Mouse (Mus musculus): ENCODE measurements at regions not wholly inside any gene's neighbourhood (a gene's known extent, or its start where the extent isn't known, plus 50 kb on each side); places are given as distances from the start of the nearest gene placed in this dataset.

GRCm38 (mm10) chr8:127829659-127830058 lies 528.7 kb upstream of the Nrp1 start:
- no peak for DNase-seq (ENCODE audit: low read depth, low spot score)
- H3K4me3 ChIP-seq (ENCODE audit: control insufficient read depth in 1 of 2, insufficient read depth in 1 of 2, low read depth in 2 of 2, low read length in 2 of 2): no peak overlapping the region
- no peaks in the 10 kb centered on the region for H3K4me1 ChIP-seq (ENCODE audit: control insufficient read depth in 1 of 2, insufficient read depth in 2 of 2, low read length in 2 of 2)
- H3K9me3 ChIP-seq (replicated peaks; ENCODE audit: insufficient read depth, low read length): no peaks in the 10 kb centered on the region
- H3K9ac ChIP-seq (ENCODE audit: control insufficient read depth, low read depth, low read length, poor library complexity, severe bottlenecking): no peak overlapping the region
- no peak overlapping the region for H3K27ac ChIP-seq (ENCODE audit: control insufficient read depth, low read depth, low read length)
- TF ChIP-seq MYC (IDR thresholded peaks at IDR 0.05; ENCODE audit: low read depth, low read length): no peak
- TF ChIP-seq ZC3H11A (IDR thresholded peaks at IDR 0.05; ENCODE audit: low read depth, low read length): no peak
- no peak for TF ChIP-seq MAX (IDR thresholded peaks at IDR 0.05; ENCODE audit: low read length)
- no peak for TF ChIP-seq GABPA (IDR thresholded peaks at IDR 0.05; ENCODE audit: low read depth, low read length)
- no peak for TF ChIP-seq ETS1 (IDR thresholded peaks at IDR 0.05; ENCODE audit: low read depth, low read length)
- no peak for TF ChIP-seq MYB (IDR thresholded peaks at IDR 0.05; ENCODE audit: low read depth, low read length)
- no peak for TF ChIP-seq USF2 (IDR thresholded peaks at IDR 0.05; ENCODE audit: borderline replicate concordance in 1 of 2, insufficient read depth in 1 of 2, low read depth in 1 of 2, low read length in 2 of 2)
- TF ChIP-seq POLR2AphosphoS2 (IDR thresholded peaks at IDR 0.05; ENCODE audit: low read length): no peak
- no peak for TF ChIP-seq CHD1 (IDR thresholded peaks at IDR 0.05; ENCODE audit: low read depth, low read length)
- TF ChIP-seq RAD21 (IDR thresholded peaks at IDR 0.05; ENCODE audit: low read depth, low read length): no peak
- TF ChIP-seq ZMIZ1 (IDR thresholded peaks at IDR 0.05; ENCODE audit: low read depth, low read length): no peak
- no peak for TF ChIP-seq ZNF384 (IDR thresholded peaks at IDR 0.05; ENCODE audit: low read depth, low read length)
- TF ChIP-seq TBP (IDR thresholded peaks at IDR 0.05; ENCODE audit: low read depth, low read length): no peak
- TF ChIP-seq POLR2A (IDR thresholded peaks at IDR 0.05; ENCODE audit: control insufficient read depth in 1 of 2, insufficient read depth in 1 of 2, low read depth in 1 of 2, low read length in 2 of 2, poor library complexity in 1 of 2): no peak
- no peak for TF ChIP-seq SMC3 (IDR thresholded peaks at IDR 0.05; ENCODE audit: low read depth, low read length)
- no peak for TF ChIP-seq JUND (IDR thresholded peaks at IDR 0.05; ENCODE audit: low read depth, low read length)
- TF ChIP-seq GATA1 (IDR thresholded peaks at IDR 0.05; ENCODE audit: low read depth, low read length): no peak
- TF ChIP-seq TAL1 (IDR thresholded peaks at IDR 0.05; ENCODE audit: low read length): no peak
- H3K27me3 ChIP-seq (ENCODE audit: control insufficient read depth in 1 of 2, insufficient read depth in 2 of 2, low read length in 2 of 2): no peaks in the 10 kb centered on the region
- no peaks in the 10 kb centered on the region for H3K79me2 ChIP-seq (ENCODE audit: control insufficient read depth, insufficient read depth, low read length, poor library complexity)
- no peaks in the 10 kb centered on the region for H3K36me3 ChIP-seq (ENCODE audit: control insufficient read depth in 1 of 2, insufficient read depth in 2 of 2, low read length in 2 of 2)

- no peaks in the 10 kb centered on the region for H3K4me1 ChIP-seq (ENCODE audit: control insufficient read depth in 1 of 2, insufficient read depth in 2 of 2, low read length in 2 of 2)
- TF ChIP-seq ZMIZ1 (IDR thresholded peaks at IDR 0.05; ENCODE audit: low read depth, low read length): no peak
Observed at GRCm38 (mm10) chr8:127834006-127834405, 524.4 kb upstream of the Nrp1 start.

More at GRCm38 (mm10) chr8:127834006-127834405, 524.4 kb upstream of the Nrp1 start:
- H3K27me3 ChIP-seq (ENCODE audit: control insufficient read depth in 1 of 2, insufficient read depth in 2 of 2, low read length in 2 of 2): no peaks in the 10 kb centered on the region
- no peaks in the 10 kb centered on the region for H3K79me2 ChIP-seq (ENCODE audit: control insufficient read depth, insufficient read depth, low read length, poor library complexity)
- no peak for DNase-seq (ENCODE audit: low read depth, low spot score)
- no peak overlapping the region for H3K9ac ChIP-seq (ENCODE audit: control insufficient read depth, low read depth, low read length, poor library complexity, severe bottlenecking)
- no peak overlapping the region for H3K4me3 ChIP-seq (ENCODE audit: control insufficient read depth in 1 of 2, insufficient read depth in 1 of 2, low read depth in 2 of 2, low read length in 2 of 2)
- H3K36me3 ChIP-seq (ENCODE audit: control insufficient read depth in 1 of 2, insufficient read depth in 2 of 2, low read length in 2 of 2): no peaks in the 10 kb centered on the region
- no peaks in the 10 kb centered on the region for H3K9me3 ChIP-seq (replicated peaks; ENCODE audit: insufficient read depth, low read length)
- no peak overlapping the region for H3K27ac ChIP-seq (ENCODE audit: control insufficient read depth, low read depth, low read length)
